Mouse (Mus musculus) midbrain, embryonic 12.5 days (tissue): ENCODE results near the gene Tmem160. TPM values are rescaled to one million over a fixed set of nuclear protein-coding genes. Genes with fewer than 3 reads are reported as not detected.

Source experiments
- ATAC-seq: fragments of 200-750 bp; cut with Nextera tagmentation; 2 replicates; pipeline ENCODE4 v1.8.0; 2017; ENCODE audit warnings: low read depth, moderate TSS enrichment, moderate library complexity; ENCODE audit not compliant: low FRiP score
- H3K27ac ChIP-seq: fragments of 300-500 bp; sonication (generic); replicated peaks from 2 replicates; pipeline ENCODE4 v1.5.1; 2016; ENCODE audit warnings: mild to moderate bottlenecking
- H3K27me3 ChIP-seq: fragments of 300-500 bp; sonication (generic); 2 replicates; pipeline ENCODE4 v1.6.1; 2016; ENCODE audit warnings: mild to moderate bottlenecking
- H3K36me3 ChIP-seq: fragments of 300-500 bp; sonication (generic); 2 replicates; pipeline ENCODE4 v1.6.1; 2016
- H3K4me1 ChIP-seq: fragments of 300-500 bp; sonication (generic); 2 replicates; pipeline ENCODE4 v1.6.1; 2016
- H3K4me2 ChIP-seq: fragments of 300-500 bp; sonication (generic); replicated peaks from 2 replicates; pipeline ENCODE4 v1.6.1; 2016; ENCODE audit warnings: mild to moderate bottlenecking, moderate library complexity
- H3K4me3 ChIP-seq: fragments of 300-500 bp; sonication (generic); 2 replicates; pipeline ENCODE4 v1.5.1; 2016; ENCODE audit warnings: mild to moderate bottlenecking
- H3K9ac ChIP-seq: fragments of 300-500 bp; sonication (generic); replicated peaks from 2 replicates; pipeline ENCODE4 v1.6.1; 2016; ENCODE audit warnings: mild to moderate bottlenecking, moderate library complexity
- H3K9me3 ChIP-seq: fragments of 300-500 bp; sonication (generic); 2 replicates; pipeline ENCODE4 v1.6.1; 2016; ENCODE audit warnings: mild to moderate bottlenecking
- WGBS: fragments of 180-500 bp; shearing (Covaris S2); methylation state at CpG from one replicate; pipeline ENCODE4 v1.1.7; 2016; 5-methylcytosine and 5-hydroxymethylcytosine counted together
- polyA plus RNA-seq: library from polyadenylated mRNA; unstranded; fragments of >200 nt; fragmentation: Nextera tagmentation; extraction: Ambion mirVana; gene quantifications from 2 replicates; pipeline ENCODE4 v1.2.1, GENCODE M21; 2016

Tmem160 gene
- polyA plus RNA-seq, 1 experiment from 2014 or later = 51.1 TPM

DNA sequence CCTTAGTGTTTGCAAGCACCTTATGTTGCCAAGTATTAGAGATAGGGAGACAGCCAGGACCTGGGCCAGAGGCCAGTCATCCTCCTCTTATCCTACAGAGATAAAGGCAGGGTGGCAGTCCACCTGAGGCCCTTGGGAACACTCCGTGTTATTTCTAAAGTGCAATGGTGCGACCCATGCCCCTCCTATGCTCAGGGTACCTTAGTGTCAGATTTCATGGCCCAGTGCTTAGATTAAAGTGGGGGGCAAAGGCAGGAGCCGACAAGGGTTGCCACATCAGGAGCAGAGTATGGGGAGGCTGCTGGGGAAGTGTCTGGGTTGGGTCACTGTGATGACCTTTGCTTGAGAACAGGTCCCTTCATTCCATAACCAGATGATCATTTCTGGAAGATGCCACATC lies 43.7 kb downstream of the Tmem160 start:
- no peak for ATAC-seq
- Histone ChIP-seq H3K27me3 (no peaks in the 10 kb centered on the region), H3K27ac (no peak overlapping the region), H3K4me3 (no peak overlapping the region), H3K9me3 (no peaks in the 10 kb centered on the region), H3K36me3 (peaks cover 45% of the 10 kb centered on the region), H3K4me1 (no peaks in the 10 kb centered on the region), H3K4me2 (no peak overlapping the region), H3K9ac (no peak overlapping the region)
- 97% methylated on average over 3 of the region's 3 CpGs for WGBS

- WGBS = 86% methylated on average over 6 of the region's 6 CpGs
- Histone ChIP-seq H3K4me3 (no peak overlapping the region), H3K27ac (no peak overlapping the region), H3K36me3 (peaks cover 76% of the 10 kb centered on the region), H3K9ac (no peak overlapping the region), H3K4me2 (no peak overlapping the region), H3K9me3 (no peaks in the 10 kb centered on the region), H3K4me1 (no peaks in the 10 kb centered on the region), H3K27me3 (no peaks in the 10 kb centered on the region)
- no peak for ATAC-seq
Observed at GRCm38 (mm10) chr7:16499671-16500104, 47.1 kb downstream of the Tmem160 start.

GRCm38 (mm10) chr7:16501571-16501970 lies 49.0 kb downstream of the Tmem160 start:
- WGBS = 89% methylated on average over 4 of the region's 4 CpGs
- no peak for ATAC-seq
- H3K9ac ChIP-seq = no peak overlapping the region

GRCm38 (mm10) chr7:16504573-16505225 lies 52.1 kb downstream of the Tmem160 start:
- Histone ChIP-seq H3K4me2 (no peak overlapping the region), H3K27ac (no peak overlapping the region), H3K36me3 (peaks cover 52% of the 10 kb centered on the region), H3K9ac (no peak overlapping the region), H3K4me3 (no peak overlapping the region), H3K4me1 (no peaks in the 10 kb centered on the region), H3K27me3 (no peaks in the 10 kb centered on the region), H3K9me3 (no peaks in the 10 kb centered on the region)
- ATAC-seq = no peak
- WGBS = 82% methylated on average over 2 of the region's 2 CpGs

More at GRCm38 (mm10) chr7:16501571-16501970, 49.0 kb downstream of the Tmem160 start:
- no peak overlapping the region for H3K27ac ChIP-seq
- peaks cover 75% of the 10 kb centered on the region for H3K36me3 ChIP-seq
- no peaks in the 10 kb centered on the region for H3K27me3 ChIP-seq
- no peaks in the 10 kb centered on the region for H3K4me1 ChIP-seq
- H3K9me3 ChIP-seq = no peaks in the 10 kb centered on the region
- H3K4me3 ChIP-seq = no peak overlapping the region
- H3K4me2 ChIP-seq = no peak overlapping the region

Other genes starting within 250 kb of the Tmem160 start
- gene Dhx34, start 230.7 kb upstream of the Tmem160 start, polyA plus RNA-seq = 18.9 and 19.0 TPM in 2 replicates
- 0.11 TPM in 1 of 2 replicates, not detected in the other for gene C5ar2, start 208.6 kb upstream of the Tmem160 start, polyA plus RNA-seq
- gene C5ar1, start 193.2 kb upstream of the Tmem160 start, polyA plus RNA-seq = 1.3 and 1.5 TPM in 2 replicates
- gene Inafm1, start 179.2 kb upstream of the Tmem160 start, polyA plus RNA-seq = 20.5 and 20.6 TPM in 2 replicates
- gene Ccdc9, start 166.0 kb upstream of the Tmem160 start, polyA plus RNA-seq = 43.2 and 48.8 TPM in 2 replicates
- 17.3 and 18.9 TPM in 2 replicates for gene Bbc3, start 144.4 kb upstream of the Tmem160 start, polyA plus RNA-seq
- gene Sae1, start 65.0 kb upstream of the Tmem160 start, polyA plus RNA-seq = 331 and 332 TPM in 2 replicates
- gene Zc3h4, start 51.9 kb upstream of the Tmem160 start, polyA plus RNA-seq = 27.4 and 31.1 TPM in 2 replicates
- gene Npas1, start 24.9 kb downstream of the Tmem160 start, polyA plus RNA-seq = 0.93 and 1.2 TPM in 2 replicates
- 39.1 and 40.2 TPM in 2 replicates for gene Arhgap35, start 162.2 kb downstream of the Tmem160 start, polyA plus RNA-seq
- not detected in 2 replicates for gene Ceacam15, start 222.9 kb downstream of the Tmem160 start, polyA plus RNA-seq